Mouse (Mus musculus) heart, embryonic 15.5 days (tissue): ENCODE measurements around the gene Tsnaxip1. TPM values are rescaled to one million over a fixed set of nuclear protein-coding genes. Genes with fewer than 3 reads are reported as not detected.

Experiments used
- ATAC-seq: fragments of 200-750 bp; cut with Nextera tagmentation; replicated peaks from 2 replicates; pipeline ENCODE4 v1.8.0; 2017; ENCODE audit warnings: low read depth, moderate TSS enrichment; ENCODE audit not compliant: insufficient number of reproducible peaks, insufficient read depth, low FRiP score
- H3K27ac ChIP-seq: fragments of 300-500 bp; sonication (generic); 2 replicates; pipeline ENCODE4 v1.5.1; 2015; ENCODE audit warnings: mild to moderate bottlenecking, inconsistent platforms
- H3K27me3 ChIP-seq: fragments of 300-500 bp; sonication (generic); 2 replicates; pipeline ENCODE4 v1.6.1; 2015; ENCODE audit warnings: inconsistent platforms
- H3K36me3 ChIP-seq: fragments of 300-500 bp; sonication (generic); 2 replicates; pipeline ENCODE4 v1.6.1; 2015; ENCODE audit warnings: mild to moderate bottlenecking, inconsistent platforms
- H3K4me1 ChIP-seq: fragments of 300-500 bp; sonication (generic); replicated peaks from 2 replicates; pipeline ENCODE4 v1.6.1; 2015; ENCODE audit warnings: inconsistent platforms
- H3K4me2 ChIP-seq: fragments of 300-500 bp; sonication (generic); 2 replicates; pipeline ENCODE4 v1.6.1; 2015; ENCODE audit warnings: inconsistent platforms, mild to moderate bottlenecking, moderate library complexity
- H3K4me3 ChIP-seq: fragments of 300-500 bp; sonication (generic); 2 replicates; pipeline ENCODE4 v1.5.1; 2015; ENCODE audit warnings: mild to moderate bottlenecking, inconsistent platforms
- H3K9ac ChIP-seq: fragments of 300-500 bp; sonication (generic); 2 replicates; pipeline ENCODE4 v1.6.1; 2015; ENCODE audit warnings: mild to moderate bottlenecking, inconsistent platforms
- H3K9me3 ChIP-seq: fragments of 300-500 bp; sonication (generic); replicated peaks from 2 replicates; pipeline ENCODE4 v1.6.1; 2016; ENCODE audit warnings: inconsistent platforms
- WGBS: fragments of 180-500 bp; shearing (Covaris S2); methylation state at CpG from one replicate; pipeline ENCODE4 v1.1.7; 2015; ENCODE audit warnings: mixed read lengths; 5-methylcytosine and 5-hydroxymethylcytosine counted together
- polyA plus RNA-seq: library from polyadenylated mRNA; unstranded; fragments of >200 nt; fragmentation: Nextera tagmentation; extraction: Ambion mirVana; gene quantifications from 2 replicates; pipeline ENCODE4 v1.2.1, GENCODE M21; 2015

Tsnaxip1 gene
- polyA plus RNA-seq, 1 experiment from 2014 or later: 0.06 TPM

DNA sequence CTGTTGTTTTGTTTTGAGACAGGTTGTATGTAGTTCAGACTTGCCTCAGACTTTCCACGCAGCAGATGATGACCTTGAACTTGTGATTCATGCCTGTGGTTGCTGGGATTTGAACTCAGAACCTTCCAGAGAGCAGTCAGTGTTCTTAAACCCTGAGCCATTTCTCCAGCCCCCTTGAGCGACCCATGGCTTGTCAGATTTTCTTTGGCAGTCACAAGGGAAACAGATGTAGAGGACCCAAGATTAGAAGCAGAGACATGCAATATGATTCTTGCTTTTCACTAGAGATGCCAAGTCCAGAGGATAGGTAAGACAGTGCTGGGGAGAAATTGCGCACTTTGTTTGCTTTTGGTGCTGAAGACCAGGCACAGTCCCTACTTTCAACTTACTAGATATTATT is 25.6 kb downstream of the Tsnaxip1 start, which contains the start of gene Cenpt:
Gene Cenpt, minus strand, starts transcription at position 101 of the 400 bp plus-strand sequence.
- no peaks in the 10 kb centered on the region for H3K9me3 ChIP-seq
- H3K4me1 ChIP-seq: peaks cover 41% of the 10 kb centered on the region
- H3K4me3 ChIP-seq: no peak within 1 kb of the TSS
- H3K4me2 ChIP-seq: no peak within 1 kb of the TSS; the same call in 1 of the 2 replicates
- no peak for ATAC-seq
- H3K9ac ChIP-seq: no peak within 1 kb of the TSS
- no peaks in the 10 kb centered on the region for H3K27me3 ChIP-seq
- H3K27ac ChIP-seq: 0 out of 2 replicates have a peak within 1 kb of the TSS, but pooled peaks have one; percentile 68
- peaks cover 13% of the 10 kb centered on the region for H3K36me3 ChIP-seq
- WGBS: 86% methylated on average over 3 of the region's 3 CpGs

DNA sequence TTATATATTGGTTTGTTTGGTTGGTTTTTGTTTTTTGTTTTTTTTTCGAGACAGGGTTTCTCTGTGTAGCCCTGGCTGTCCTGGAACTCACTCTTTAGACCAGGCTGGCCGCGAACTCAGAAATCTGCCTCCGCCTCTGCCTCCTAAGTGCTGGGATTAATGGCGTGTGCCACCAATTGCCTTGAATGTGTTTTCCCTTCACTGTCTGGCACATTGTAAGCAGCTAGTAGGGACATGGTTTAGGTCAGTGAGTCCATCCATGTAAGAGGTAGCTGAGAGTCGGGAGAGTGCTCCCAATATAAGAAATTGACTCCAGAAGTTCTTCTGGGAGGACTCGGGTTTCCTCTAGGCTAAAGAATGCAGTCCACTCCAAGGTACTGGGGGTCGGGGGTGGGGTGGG is 26.8 kb downstream of the Tsnaxip1 start:
- no peak for ATAC-seq
- H3K27ac ChIP-seq: peak overlapping the region; percentile 88; the same call in 1 of the 2 replicates

DNA sequence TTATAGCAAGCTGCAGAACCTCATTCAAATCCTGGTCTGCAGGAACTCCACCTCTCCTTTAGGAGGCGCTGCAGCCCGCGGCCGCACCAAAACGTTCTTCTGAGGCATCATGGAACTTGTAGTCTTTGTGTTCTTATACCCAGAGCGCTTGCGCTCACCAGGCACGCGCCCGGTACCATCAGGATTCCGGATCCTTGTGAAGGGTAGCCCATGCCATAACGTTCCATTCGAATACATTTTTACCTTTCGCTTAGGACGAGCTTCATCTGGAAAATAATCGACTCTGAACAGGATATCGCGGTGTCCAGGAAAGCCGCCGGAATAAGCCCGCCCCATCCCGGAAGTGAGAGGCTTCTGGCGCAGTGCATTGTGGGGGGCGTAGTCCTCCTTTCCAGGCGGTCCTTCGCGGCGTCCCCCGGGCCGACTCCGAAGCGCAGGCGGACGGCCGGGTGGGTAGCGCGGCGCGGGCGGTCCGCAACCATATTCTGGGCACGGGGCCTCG is 27.2 kb downstream of the Tsnaxip1 start, which contains the start of gene Thap11:
Gene Thap11, plus strand, starts transcription at position 418 of the 502 bp plus-strand sequence.
- Histone ChIP-seq H3K9ac (peak within 1 kb of the TSS; percentile 80), H3K27me3 (no peaks in the 10 kb centered on the region), H3K4me3 (peak within 1 kb of the TSS; percentile 78), H3K9me3 (no peaks in the 10 kb centered on the region), H3K27ac (peak within 1 kb of the TSS; percentile 88), H3K36me3 (no peaks in the 10 kb centered on the region), H3K4me2 (peak within 1 kb of the TSS; percentile 95), H3K4me1 (peaks cover 44% of the 10 kb centered on the region)
- under 1% methylated on average over 43 of the region's 43 CpGs for WGBS
- ATAC-seq: peak; percentile 90

More for the DNA sequence above, 26.8 kb downstream of the Tsnaxip1 start:
- H3K36me3 ChIP-seq: peaks cover 2% of the 10 kb centered on the region
- no peaks in the 10 kb centered on the region for H3K27me3 ChIP-seq
- WGBS: 26% methylated on average over 8 of the region's 8 CpGs
- peak overlapping the region; percentile 78 for H3K4me3 ChIP-seq
- H3K9me3 ChIP-seq: no peaks in the 10 kb centered on the region
- peaks cover 42% of the 10 kb centered on the region for H3K4me1 ChIP-seq
- peak overlapping the region; percentile 80; the same call in 1 of the 2 replicates for H3K9ac ChIP-seq
- H3K4me2 ChIP-seq: peak overlapping the region; percentile 95

DNA sequence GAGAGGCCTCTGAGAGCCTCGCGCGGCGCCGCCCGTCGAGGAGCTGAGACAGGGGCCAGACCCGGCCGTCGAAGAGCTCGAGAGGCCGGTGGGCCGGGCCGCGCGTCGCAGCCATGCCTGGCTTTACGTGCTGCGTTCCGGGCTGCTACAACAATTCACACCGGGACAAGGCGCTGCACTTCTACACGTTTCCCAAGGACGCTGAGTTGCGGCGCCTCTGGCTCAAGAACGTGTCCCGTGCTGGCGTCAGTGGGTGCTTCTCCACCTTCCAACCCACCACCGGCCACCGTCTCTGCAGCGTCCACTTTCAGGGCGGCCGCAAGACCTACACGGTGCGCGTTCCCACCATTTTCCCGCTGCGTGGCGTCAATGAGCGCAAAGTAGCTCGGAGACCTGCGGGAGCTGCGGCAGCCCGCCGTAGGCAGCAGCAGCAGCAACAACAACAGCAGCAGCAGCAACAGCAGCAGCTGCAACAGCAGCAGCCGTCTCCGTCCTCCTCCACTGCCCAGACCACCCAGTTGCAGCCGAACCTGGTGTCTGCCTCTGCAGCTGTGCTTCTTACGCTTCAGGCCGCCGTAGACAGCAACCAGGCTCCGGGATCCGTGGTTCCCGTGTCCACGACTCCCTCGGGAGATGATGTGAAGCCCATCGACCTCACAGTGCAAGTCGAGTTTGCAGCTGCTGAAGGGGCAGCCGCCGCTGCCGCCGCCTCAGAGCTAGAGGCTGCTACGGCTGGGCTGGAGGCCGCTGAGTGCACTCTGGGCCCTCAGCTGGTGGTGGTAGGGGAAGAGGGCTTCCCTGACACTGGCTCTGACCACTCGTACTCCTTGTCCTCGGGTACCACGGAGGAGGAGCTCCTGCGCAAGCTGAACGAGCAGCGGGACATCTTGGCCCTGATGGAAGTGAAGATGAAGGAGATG is 28.0 kb downstream of the Tsnaxip1 start:
- peak; percentile 48 for ATAC-seq
- peak overlapping the region; percentile 78 for H3K4me3 ChIP-seq
- WGBS: under 1% methylated on average over 71 of the region's 71 CpGs
- H3K9me3 ChIP-seq: no peaks in the 10 kb centered on the region
- no peaks in the 10 kb centered on the region for H3K36me3 ChIP-seq
- H3K27ac ChIP-seq: peak overlapping the region; percentile 88
- peak overlapping the region; percentile 95 for H3K4me2 ChIP-seq
- peaks cover 43% of the 10 kb centered on the region for H3K4me1 ChIP-seq
- H3K27me3 ChIP-seq: no peaks in the 10 kb centered on the region
- peak overlapping the region; percentile 80 for H3K9ac ChIP-seq

DNA sequence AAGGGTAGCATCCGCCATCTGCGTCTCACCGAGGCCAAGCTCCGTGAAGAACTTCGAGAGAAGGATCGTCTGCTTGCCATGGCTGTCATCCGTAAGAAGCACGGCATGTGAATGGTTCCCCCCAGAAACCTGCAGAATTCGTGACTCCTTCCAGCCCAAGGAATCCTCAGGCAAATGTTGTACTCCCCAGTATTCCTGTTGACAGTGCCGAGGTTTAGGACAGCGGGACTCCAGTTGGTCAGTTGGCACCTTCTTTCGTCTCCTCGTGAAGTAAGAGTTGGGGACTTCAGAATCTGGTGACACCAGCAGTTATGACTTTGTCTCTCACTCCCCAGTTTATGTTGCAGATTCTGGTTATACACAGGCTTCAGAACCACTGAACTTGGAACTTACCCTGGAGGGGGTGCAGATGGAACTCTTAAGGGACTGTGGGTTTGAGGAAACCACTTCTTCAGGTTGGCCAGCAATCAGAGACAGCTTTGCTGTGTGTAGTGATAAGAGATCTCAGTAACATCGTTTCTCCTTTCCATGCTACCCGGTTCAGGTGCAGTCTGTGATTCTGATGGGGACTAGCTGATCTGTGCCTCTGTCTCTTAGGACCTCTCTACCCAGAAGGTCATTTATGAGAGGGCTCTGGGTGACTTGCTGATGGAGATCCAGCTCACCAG is 28.8 kb downstream of the Tsnaxip1 start:
- ATAC-seq: no peak
- Histone ChIP-seq H3K4me2 (peak overlapping the region; percentile 95), H3K4me1 (peaks cover 39% of the 10 kb centered on the region), H3K9ac (peak overlapping the region; percentile 80), H3K36me3 (no peaks in the 10 kb centered on the region), H3K27me3 (no peaks in the 10 kb centered on the region), H3K27ac (peak overlapping the region; percentile 88), H3K4me3 (peak overlapping the region; percentile 78), H3K9me3 (no peaks in the 10 kb centered on the region)
- WGBS: 11% methylated on average over 15 of the region's 15 CpGs

DNA sequence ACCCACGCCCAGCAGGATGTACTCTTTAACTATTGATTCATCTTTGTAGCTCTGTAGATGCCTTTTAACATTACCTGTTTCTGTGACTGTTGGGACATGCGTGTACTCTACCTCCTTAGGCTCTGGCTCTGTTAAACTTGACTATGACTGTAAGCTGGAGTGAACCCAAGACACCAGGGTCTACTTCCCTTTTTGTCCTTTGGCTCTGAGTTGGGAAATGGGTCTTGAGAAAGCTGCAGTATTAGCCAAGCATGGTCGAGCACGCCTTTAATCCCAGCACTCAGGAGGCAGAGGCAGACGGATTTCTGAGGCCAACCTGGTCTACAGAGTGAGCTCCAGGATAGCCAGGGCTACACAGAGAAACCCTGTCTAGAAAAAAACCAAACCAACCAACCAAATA is 31.0 kb downstream of the Tsnaxip1 start:
- WGBS: 83% methylated on average over 5 of the region's 5 CpGs
- H3K36me3 ChIP-seq: no peaks in the 10 kb centered on the region
- H3K27ac ChIP-seq: no peak overlapping the region
- no peak overlapping the region for H3K4me3 ChIP-seq
- no peak for ATAC-seq
- no peaks in the 10 kb centered on the region for H3K9me3 ChIP-seq
- no peak overlapping the region for H3K4me2 ChIP-seq
- no peak overlapping the region for H3K9ac ChIP-seq
- H3K4me1 ChIP-seq: peaks cover 53% of the 10 kb centered on the region
- H3K27me3 ChIP-seq: no peaks in the 10 kb centered on the region

DNA sequence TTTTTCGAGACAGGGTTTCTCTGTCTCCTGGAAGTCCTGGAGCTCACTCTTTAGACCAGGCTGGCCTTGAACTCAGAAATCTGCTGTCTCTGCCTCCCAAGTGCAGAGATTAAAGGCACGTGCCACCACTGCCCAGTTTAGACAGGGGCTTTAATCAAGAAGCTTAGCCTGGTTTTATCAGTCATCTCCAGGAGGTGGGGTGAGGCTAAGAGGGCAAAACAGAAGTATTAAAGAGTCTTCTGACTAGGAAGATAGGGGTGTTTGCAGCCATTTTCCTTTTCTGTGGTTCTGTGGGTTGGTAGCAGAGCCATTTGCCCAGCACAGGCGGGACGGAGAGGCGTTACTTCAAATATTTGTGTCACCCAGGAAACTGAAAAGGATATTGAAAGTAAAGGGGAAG is 31.8 kb downstream of the Tsnaxip1 start:
- no peaks in the 10 kb centered on the region for H3K9me3 ChIP-seq
- H3K27ac ChIP-seq: peak overlapping the region; percentile 56
- no peak for ATAC-seq
- H3K27me3 ChIP-seq: no peaks in the 10 kb centered on the region
- peak overlapping the region; percentile 75; the same call in 1 of the 2 replicates for H3K4me2 ChIP-seq
- WGBS: 61% methylated on average over 5 of the region's 5 CpGs
- H3K36me3 ChIP-seq: no peaks in the 10 kb centered on the region
- peak overlapping the region; percentile 95; the same call in 1 of the 2 replicates for H3K4me3 ChIP-seq
- H3K4me1 ChIP-seq: peaks cover 56% of the 10 kb centered on the region
- no peak overlapping the region for H3K9ac ChIP-seq

DNA sequence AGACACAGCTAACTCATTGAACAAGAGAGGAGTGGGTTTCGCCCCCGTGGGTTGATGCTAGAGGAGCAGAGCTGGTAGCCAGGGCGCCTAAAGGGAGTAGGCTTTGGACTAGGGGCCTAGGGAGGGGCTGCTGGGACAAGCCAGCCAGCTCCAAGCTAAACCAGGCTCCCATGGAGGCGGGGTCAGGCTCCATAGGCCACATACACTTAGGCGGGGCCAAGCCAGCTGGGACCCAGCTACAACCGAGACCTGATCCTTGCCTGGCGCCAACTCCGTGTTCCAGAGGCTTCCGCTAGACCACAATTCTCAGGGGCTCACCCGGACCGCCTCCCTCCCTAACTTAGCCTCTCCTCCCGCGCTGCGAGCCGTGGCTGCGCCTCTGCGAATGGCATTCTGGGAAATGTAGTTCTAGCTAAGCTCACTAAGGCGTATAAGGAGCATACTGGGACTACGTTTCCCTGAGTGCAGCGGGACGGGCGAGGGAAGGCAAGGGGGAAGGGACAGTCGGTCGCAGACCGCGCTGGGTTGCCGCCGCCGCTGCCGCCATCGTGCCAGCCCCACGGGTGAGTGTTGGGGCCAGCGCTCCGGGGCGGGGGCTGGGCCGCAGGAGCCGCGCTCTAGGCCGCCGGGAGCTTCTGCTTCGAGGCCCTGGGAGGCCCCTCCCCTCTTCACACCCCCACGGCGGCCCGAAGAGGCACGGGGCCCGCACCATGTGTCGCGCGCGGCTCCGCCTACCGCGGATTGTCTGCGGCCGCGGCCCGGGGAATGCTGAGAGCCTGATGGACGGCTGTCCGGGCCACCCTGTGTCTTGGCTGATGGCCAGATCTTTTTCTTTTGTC is 32.8 kb downstream of the Tsnaxip1 start, which contains the start of gene Nutf2:
Gene Nutf2, plus strand, starts transcription at position 438 of the 839 bp plus-strand sequence.
- Histone ChIP-seq H3K9ac (peak within 1 kb of the TSS; percentile 93), H3K27me3 (no peaks in the 10 kb centered on the region), H3K4me1 (peaks cover 54% of the 10 kb centered on the region), H3K27ac (peak within 1 kb of the TSS; percentile 95), H3K36me3 (no peaks in the 10 kb centered on the region), H3K9me3 (no peaks in the 10 kb centered on the region), H3K4me3 (peak within 1 kb of the TSS; percentile 95), H3K4me2 (peak within 1 kb of the TSS; percentile 75)
- peak; percentile 98 for ATAC-seq
- WGBS: under 1% methylated on average over 50 of the region's 59 CpGs

DNA sequence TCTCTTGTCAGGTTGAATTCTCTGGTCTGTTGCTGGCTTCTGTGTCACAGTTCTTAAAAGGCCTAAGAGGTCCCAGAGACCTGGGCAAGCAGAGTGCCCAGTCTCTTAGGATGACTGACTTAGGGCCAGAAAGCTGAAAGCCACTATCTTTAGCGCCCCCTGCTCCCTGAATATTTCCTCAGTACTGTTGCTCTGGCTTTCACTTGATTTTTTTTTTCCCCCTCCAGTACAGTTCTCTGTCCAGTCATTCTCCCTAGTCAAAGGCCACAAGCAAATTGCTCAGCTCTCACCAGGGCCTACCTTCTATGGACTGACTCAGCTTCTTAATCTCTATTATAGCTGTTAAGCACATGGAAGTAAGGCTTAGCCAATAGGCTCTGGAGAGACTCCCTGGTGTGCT is 34.4 kb downstream of the Tsnaxip1 start:
- Histone ChIP-seq H3K4me1 (peaks cover 42% of the 10 kb centered on the region), H3K9me3 (no peaks in the 10 kb centered on the region), H3K36me3 (peaks cover 11% of the 10 kb centered on the region), H3K4me2 (peak overlapping the region; percentile 75), H3K27me3 (no peaks in the 10 kb centered on the region), H3K4me3 (peak overlapping the region; percentile 95), H3K9ac (peak overlapping the region; percentile 93), H3K27ac (peak overlapping the region; percentile 95)
- WGBS: 9% methylated on average over 1 of the region's 1 CpGs
- ATAC-seq: no peak

DNA sequence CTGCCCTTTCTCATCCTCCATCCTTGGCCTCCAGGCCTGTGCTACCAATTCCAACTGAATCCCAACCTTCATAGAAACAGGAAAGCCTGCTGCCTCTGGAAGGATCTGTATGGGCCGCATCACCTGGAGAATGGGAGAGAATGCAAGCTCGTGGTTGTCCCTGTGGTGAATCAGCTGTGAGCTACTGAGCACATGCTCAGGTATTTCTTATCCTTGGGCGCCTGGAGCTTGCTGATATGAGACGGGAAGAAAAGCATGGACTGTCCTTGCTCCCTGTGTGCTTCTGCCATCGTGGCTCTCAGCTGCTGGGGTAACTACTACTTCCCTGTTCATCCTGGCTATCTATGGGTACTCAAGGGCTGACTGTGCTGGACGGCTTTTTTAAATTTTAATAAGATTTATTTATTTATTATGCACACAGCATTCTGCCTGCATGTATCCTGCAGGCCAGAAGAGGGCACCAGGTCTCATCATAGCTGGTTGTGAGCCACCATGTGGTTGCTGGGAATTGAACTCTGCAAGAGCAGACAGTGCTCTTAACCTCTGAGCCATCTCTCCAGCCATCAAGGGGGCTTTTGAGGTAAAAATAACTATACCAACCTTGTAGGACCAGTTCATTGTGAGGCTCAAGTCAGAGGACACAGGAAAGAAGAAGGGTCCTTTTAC is 39.0 kb downstream of the Tsnaxip1 start:
- no peaks in the 10 kb centered on the region for H3K27me3 ChIP-seq
- peaks cover 30% of the 10 kb centered on the region for H3K36me3 ChIP-seq
- H3K4me2 ChIP-seq: no peak overlapping the region
- 76% methylated on average over 6 of the region's 6 CpGs for WGBS
- H3K4me1 ChIP-seq: peaks cover 19% of the 10 kb centered on the region
- no peak overlapping the region for H3K27ac ChIP-seq
- no peak overlapping the region for H3K9ac ChIP-seq
- ATAC-seq: no peak
- H3K9me3 ChIP-seq: no peaks in the 10 kb centered on the region
- no peak overlapping the region for H3K4me3 ChIP-seq
